Mouse (Mus musculus) liver, adult 2 months (tissue): ENCODE measurements around the gene Fam208a.
A peak's percentile ranks its signal among the peaks of the same experiment; 100 is the strongest.

ENCODE experiments used
- CTCF ChIP-seq: fragments of 200-500 bp; IDR thresholded peaks from 2 replicates; pipeline ENCODE4 v1.5.1; 2011; ENCODE audit warnings: low read depth, low read length, control low read depth
- POLR2A ChIP-seq: fragments of 200-500 bp; IDR thresholded peaks from 2 replicates; pipeline ENCODE4 v1.6.1; 2011; ENCODE audit warnings: low read length, control low read depth; ENCODE audit not compliant: insufficient read depth; ENCODE audit errors: extremely low read depth

DNA sequence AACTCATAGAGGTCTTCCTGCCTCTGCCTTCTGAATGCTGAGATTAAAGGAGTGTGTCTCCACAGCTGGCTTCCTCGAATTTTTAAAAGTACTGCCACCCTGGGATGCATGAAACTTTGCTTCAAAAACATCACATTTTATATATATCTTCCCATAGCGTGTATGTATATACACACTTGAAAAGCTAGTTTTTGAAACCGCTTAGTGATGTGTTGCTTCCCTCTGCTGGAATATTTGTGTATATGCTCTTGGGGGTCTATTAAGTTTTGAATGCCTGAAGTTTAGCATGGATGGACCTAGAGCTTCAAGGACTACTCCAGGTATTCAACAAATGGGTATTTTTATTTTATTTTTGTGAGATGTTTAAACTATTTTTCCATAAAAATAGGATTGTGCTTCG lies 14.7 kb upstream of the Fam208a start:
- TF ChIP-seq POLR2A (no peak), CTCF (peak; percentile 50)
